Mouse (Mus musculus) MN1 (cell line): ENCODE measurements at regions not wholly inside any gene's neighbourhood (a gene's known extent, or its start where the extent isn't known, plus 50 kb on each side); places are given as distances from the start of the nearest gene placed in this dataset.
"Not testable (repeated sequence)": the region's sequence is repeated elsewhere in the genome, so short reads cannot be mapped to it uniquely, and the experiment has no call there.

ENCODE experiments used
- DNase-seq: peaks from one replicate; pipeline ENCODE4 v3.0.0-alpha.2; 2016; ENCODE audit warnings: low spot score

DNA sequence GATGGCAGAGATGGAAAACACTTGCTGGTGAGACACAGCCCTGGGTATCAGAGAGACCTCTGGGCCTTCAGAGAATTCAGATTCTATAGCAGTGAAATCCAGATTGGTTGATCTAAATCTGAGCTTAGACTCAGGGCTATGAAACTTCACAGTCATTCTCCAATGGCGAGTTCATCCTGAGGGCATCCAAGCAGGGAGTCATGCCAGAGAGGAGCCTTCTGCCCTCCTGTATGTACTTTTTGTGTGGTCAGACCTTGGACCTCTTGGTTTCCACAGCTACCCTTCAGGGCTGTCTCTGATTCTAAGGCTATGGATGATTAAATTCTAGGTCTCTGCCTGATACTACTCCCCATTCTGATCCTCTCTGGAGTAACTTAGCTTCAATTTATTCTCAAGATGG is 122.0 kb upstream of the Mettl15 start:
- DNase-seq: no peak

DNA sequence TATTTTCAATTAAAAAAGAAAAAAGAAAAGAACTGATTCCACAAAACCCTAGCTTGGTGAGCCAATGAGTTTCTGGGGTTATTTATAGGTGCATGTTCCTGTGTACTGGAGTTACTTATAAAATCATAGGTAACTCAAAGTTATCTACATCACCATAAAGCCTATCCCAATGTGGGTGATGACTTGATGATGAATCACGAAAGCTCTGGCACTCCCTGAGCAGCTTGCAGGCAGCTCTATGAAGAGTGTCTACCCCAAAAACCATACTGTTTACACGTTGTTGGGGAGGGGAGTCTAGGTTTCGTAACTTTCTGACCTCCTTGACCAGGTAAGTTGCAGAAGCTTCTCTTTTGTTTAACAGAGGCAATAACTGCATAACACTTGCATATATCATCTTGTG is 123.7 kb upstream of the Mettl15 start:
- DNase-seq: no peak

DNA sequence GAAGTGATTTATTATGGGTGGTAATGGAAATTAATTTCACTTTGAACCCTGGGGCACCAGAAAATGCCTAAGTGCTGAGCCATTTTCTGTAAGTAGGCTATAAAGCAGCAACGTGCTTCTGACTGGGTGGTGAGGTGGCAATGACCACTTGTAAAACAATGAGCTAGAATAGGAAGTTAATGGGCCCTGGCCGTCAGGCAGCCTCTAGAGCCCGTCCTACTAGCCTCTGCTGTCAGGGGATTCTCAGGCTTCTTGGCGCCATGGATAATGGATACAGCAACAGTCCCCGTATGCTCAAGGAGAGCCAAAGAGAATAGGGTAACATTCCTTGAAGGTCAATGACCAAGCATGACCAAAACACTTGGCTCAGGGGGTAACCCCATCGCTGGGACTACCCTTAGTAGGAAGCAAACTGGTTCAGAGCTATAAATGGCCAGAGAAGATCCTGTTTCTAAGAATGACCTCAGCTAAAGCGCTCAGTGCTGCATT is 126.1 kb upstream of the Mettl15 start:
- DNase-seq: no peak

DNA sequence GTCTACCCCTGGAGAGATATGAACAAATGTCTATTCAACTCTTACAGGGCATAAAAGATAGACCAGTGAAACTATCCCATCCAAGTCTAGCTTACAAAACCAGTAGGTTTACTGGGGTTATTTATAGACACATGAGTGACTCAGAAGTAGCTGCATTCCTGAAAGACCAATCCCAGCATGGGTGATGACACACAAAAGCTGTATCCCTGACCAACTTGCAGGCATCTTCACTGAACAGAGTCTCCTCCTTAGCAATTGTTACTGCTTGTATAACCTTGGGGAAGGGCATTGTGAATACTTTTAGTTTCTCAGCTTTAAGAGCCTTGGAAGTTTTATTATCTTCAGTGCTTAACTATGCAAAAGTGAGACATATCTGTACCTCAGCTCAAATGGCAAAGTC is 139.6 kb upstream of the Mettl15 start:
- no peak for DNase-seq

DNA sequence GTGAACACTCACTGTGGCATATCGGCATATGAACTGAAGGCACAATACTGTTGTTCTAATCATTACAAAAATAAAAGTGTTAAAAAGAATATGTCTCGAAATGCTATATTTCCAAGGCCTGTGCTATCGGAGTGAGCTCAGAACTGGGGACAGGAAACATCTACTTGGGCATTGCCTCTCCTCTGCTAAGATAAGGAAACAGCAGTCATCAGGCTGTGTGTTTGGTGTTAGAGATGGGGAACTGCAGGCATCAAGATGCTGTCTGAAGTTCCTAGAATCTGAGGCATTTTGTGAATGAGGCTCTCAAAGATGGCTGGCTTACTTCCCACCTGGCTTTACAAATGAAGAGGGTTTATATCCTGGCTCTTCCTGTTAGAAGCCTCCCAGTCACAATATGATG is 150.6 kb upstream of the Mettl15 start:
- no peak for DNase-seq

DNA sequence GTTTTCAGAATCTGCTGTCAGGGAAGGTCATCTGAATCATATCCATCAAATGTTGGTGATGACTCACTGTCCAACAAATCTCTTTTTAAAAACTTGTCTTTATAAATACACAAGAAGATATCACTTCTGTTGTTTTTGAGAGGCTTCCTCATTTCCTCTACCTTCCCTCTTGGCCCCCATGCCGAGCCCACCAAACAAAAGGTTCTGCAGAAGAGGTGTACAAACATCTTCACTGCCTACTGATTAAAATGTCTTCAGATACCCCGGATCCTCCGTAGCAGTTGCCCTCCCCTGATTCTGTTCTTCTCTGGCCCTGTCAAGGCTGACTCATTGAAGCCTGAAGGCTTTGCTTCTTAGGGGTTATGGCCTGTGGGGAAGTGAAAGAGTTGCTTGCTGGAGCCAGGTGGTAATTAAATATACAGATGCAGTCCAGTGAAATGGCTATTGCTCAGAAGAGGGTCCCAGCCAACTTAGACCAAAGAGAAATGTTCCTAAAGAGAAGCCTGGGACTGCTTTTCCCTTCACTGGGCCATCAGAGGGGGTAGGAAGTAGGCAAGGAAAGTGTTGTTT is 162.1 kb upstream of the Mettl15 start:
- DNase-seq: no peak

DNA sequence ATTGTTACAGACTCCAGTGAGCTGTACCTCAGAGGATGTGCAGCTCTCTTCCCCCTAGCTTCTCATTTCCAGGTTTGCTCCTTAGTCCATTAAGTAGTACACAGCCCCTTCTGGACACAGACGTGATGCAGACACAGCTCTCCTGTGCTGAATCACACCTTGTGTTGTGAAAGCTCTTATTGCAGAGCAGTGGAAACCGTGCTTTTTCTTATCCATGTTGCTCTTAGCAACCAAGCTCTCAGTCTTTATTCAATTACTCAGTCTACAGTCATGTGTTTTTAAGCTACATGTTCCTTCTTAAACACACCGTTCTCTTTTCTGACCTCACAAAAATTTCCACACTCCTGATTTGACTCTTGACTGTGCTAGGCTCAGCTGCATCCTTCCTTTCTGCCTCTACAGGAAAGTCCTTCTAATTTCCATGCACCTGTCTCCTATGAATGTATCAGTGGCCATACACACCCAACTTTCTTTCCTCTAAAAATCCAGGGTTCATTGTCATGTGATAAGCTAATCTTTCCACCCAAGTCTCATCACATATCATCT is 163.0 kb upstream of the Mettl15 start:
- no peak for DNase-seq

DNA sequence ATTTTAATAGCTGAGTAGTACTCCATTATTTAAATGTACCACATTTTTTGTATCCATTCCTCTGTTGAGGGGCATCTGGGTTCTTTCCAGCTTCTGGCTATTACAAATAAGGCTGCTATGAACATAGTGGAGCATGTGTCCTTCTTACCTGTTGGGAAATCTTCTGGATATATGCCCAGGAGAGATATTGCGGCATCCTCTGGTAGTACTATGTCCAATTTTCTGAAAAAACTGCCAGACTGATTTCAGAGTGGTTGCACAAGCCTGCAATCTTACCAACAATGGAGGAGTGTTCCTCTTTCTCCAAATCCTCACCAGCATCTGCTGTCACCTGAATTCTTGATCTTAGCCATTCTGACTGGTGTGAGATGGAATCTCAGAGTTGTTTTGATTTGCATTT is 181.7 kb upstream of the Mettl15 start:
- DNase-seq: not testable (repeated sequence)

DNA sequence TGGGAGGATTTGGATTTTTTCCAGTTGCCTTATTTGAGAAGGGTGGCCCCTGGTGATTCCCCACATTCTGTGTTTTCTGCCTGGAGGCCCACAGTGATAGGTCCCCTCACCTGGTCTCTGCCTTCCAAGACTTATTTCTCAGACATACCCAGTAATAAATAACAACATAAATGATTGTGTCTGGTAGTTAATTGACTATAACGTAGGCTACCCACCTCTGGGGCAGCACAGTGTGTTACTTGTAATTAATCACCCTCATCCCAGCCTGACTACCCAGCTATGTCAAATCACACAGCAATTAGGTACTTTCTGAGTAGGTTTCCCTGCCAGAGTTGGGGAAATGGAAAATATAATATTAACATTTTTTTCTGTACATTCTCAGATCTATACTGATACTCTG is 190.2 kb upstream of the Bdnf start:
- DNase-seq: no peak

DNA sequence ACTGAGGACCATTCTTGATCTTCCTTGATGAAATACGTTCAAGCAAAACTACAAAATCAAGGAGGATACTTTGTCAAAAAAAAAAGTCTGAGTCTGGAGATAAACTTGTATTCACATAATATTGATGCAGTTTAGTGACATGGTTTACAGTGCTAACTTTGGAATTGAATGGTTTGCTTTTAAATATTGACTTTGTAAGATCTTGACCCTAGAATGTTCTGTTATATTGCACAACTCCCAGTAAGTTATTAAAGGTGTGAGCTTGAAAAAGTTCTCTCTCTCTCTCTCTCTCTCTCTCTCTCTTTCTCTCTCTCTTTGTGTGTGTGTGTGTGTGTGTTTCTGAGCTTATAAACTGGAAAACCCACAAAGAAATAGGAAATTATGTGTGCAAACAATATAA is 186.9 kb upstream of the Bdnf start:
- no peak for DNase-seq

DNA sequence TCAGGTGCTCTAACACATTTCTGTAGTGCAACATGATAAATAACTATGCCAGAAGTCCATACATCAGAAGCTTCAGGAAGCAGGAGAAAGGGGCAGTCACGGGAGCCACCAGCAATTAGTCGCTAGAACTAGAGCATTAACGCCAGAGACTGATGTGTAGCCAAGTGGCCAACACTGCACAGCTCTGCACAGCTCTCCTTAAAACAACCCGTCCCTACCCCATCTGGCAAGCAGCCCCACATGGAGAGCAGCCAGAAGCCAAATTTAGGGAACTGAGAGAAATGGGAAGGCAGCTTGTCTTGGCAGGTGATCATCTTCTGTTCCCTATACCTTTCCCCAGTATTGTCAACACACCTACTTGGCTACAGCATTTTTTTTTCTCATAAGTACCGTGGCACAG is 172.3 kb upstream of the Bdnf start:
- DNase-seq: no peak

DNA sequence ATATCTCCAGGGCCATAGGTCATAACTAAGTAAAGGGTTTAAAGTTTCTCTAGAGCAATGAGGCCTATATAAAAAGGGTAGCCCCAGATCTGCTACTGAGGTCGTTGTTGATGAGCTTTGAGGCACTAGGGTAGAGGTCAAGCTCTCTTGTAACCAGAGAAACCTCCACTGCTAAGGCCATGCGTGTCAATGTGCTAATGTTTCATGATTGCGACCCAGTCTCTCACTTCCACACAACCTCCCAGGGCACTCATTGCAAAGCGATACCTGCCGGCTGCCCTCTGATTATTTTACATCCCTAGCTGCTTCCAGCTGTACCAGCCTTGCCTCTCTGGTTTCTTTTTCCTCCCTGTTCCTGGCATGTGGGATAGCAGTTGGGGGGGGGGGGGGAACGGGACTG is 169.6 kb upstream of the Bdnf start:
- DNase-seq: no peak

DNA sequence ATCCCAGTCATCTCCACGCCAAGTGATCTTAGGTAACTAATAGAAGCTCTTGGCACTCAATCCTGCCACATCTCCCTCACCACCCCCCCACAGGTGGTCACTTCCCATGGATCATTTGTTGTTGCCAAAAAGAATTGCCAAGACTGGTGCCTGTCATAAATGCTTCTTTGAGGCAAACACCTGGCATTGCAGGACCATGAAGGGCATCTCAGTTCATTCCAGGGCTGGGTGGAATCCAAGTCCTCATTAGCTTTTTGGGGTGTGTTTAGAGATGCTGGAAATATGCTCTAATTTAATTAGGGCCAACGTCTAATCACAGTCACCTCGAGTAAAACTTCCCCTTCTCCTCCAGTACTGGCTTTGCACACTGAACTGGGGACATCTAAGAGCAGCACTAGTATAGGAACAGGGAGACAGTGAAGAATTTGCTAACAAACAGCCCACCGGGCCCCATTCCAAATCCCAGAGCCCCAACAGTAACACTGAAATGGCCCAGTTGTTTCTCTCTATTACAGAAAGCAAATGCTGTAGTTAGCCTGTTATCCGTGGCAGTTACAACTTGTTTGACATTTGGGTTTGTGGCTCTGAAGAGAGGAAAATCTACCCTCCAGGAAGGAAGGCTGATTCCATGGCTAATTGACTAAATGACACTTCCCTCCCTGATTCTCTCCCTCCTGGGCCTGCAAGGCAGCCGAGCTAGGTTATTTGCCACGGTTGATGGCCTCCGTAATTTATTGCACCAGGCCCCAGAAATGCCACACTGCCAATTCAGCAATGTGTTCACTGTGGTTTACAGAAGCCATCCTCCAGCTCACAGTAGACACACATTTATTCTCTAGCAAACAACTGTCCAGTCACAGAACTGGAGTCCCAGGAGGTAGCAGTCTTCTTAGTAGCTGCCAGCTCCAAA is 164.2 kb upstream of the Bdnf start:
- DNase-seq: peak; percentile 10

DNA sequence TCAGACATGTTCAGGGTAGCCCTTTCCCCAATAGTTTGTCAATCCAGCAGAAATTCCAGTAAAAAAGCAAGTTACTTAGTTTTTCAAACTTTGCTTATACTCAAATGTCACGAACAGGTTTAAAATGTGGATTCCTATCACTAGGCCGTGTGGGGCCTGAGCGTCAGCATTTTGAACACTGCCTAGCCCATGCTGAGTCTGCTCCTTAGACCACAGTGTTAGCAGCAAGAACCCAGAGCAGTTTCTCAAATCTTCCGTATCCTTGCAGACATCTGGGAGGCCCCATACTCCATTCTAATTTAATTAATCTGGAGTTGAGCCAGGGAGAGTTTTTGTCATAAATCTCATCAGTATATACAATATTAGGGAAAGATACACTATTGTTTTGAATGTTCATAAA is 163.4 kb upstream of the Bdnf start:
- DNase-seq: no peak

DNA sequence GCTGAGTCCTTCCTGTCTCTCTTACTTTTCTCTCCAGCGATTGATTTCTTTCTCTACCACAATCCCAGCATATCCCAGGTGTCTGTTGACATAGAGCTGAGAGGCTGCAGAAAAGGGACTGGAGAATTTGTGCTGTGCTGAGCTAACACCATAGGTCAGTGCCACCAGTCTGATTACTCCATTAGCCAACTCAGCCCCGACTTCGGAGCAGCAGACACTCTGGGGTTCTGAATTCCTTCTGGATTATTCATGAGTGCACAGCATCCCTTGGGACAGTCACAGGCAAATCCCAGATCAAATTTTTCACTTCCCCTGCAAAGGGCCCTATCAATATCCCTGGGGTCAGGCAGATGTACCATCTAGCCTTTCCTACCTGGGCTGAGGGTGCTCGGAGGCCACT is 155.2 kb upstream of the Bdnf start:
- DNase-seq: no peak

DNA sequence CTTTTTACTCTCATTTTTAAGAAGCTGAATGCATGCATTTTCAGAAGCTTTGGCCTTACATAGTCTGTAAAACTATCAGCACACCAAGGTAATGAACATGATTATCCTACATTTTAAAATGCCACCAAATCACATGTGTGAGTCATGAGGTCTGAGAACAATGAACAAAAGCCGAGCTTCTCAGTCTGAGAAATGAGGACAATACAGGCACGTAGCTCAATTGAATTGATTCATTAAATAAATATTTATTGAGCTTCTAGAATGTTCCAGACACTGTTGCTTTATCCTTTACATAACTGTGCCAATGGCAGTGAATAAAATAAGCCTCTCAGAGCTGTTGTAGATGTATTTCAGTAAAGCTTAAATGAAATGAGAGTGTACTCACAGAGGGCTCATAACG is 154.0 kb upstream of the Bdnf start:
- no peak for DNase-seq

DNA sequence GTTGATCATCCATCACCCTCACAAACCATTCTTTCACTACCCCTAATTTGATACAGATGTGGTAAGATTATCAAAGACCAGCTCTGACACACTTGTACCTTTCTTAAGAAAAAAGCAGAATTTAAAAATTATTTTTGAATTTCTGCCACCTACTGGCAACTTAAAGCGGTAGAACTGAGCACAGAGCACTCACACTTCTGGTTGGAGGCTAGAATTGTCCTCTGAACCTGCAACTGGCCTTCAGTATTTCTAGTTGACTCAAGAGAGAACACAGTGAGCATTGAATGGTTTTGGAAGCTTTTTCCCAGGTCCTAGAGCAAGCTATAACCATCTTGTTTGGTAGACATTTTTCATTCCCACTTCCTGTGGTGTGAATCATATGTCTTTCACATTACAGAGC is 135.0 kb upstream of the Bdnf start:
- DNase-seq: no peak

DNA sequence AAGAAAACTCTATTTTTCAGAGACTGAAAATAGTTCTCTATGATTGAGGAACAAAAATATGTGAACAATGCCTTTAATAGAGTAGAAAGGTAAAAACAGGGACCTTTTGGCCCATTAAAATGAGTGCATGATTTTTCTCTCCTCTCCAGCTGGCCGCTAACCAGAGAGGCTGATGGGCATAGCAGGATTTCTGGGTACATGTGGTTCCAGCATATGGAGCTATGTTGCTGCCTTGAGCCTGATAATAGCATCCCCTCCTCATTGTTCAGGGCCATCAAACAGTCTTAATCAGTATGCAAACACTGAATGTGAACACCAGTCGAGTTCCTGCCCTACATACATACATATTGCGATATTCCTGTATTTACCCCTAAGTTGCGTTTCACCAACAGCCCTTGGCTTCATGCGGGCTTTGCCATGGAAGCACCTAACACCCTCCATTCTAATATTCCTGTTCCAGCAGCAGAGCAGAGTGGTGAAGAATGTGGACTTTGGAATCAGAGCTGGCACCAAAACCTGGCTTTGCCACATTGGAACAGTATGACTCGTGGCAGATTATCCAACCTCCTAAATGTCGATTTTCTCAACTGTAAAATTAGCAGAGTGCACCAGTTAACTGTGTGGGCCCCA is 127.9 kb upstream of the Bdnf start:
- DNase-seq: no peak

DNA sequence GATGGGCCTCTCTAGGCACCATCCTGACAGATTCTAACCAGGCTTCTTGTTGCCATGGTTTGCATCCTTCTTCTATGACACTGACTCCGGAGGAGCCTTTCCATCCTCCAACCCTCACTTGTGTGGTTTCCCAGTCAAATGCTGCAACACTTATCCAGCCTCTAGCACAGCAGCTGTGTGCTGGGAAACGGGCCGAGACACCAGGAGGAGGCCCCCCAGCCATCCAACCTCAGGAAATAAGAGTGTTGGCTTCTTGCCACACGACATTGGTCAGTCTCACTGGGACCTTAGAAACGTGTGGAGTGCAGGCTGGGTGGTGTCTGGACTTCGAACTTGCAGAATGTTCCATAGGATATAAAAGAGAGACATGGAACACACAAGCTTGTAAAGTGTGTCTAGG is 119.9 kb upstream of the Bdnf start:
- no peak for DNase-seq

DNA sequence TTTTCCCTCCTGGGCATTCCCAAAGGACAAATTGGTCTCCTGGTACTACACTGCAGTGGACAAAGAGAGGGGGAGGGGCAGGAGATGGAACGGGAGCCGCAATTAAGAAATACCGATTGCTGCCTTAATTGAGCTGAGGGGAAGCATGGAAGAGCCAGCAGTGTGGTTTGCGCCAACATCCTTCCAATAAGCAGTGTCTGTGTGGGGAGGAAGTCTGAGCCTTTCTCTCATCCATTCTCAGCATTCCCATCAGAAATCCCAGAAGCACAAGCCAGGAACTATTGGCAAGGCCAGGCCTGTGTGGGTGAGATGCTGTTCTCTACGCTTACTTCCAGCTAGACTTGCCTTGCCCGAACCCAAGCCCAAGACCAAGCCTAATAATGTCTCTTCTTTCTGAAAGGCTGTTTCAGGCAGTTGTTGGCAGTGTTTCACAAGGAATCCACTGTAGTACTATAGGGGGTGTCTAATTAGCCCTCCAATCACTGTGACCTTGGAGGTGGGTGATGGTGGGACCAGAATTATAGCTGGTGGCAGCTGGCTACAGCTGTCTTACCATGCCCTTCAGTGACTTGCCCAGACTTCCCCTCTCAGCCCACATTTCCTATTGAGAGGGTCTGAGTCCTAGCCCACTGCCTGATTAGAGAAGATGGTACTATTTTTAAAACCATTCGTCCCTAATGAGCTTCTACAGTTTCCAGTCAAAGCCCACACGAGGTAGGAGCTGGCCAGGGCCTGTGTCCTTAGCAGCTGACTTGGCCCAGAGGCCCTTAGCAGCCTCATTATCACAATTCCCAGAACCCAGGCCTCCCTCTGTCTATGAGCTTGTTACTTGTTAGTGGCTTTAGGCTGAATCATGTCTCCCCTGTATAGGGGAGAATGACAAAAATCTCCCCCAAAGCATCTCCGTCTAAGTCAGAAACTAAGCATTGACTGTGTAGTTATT is 115.1 kb upstream of the Bdnf start:
- no peak for DNase-seq

DNA sequence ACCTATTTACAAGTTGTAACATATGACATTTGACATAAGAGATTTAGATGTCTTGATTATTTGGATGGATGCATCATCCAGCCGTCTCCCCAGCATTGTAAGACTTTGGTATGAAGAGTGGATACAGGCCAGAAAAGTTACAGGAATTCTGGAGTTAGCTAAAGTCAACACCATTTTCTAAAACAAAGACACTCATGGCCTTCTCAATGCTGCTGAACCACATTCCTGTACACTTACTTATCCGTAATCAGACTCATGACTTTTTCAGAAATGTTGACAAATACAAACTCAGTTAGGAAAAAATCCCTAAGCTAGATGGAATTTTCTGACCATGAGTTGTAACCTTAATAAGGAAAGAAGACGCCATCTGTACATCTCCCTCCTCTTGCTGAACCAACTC is 111.5 kb upstream of the Bdnf start:
- DNase-seq: no peak

DNA sequence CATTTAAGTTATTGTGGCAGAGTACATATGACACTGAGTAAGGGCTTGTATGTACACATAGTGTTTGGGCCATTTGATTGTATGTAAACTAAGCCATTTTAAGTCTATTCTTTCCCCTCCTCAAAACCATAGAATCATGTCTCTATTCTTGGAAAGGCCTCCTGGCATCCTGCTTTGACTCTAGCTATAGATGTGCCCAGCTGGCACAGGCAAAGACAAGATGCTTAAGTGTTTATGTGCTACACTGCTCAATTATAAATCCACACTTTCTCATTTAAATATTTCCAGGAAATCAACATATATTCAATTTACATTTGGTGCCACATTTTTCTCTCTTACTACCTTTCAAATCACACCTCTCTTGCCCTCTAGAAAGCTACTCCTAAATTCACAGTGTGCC is 97.6 kb upstream of the Bdnf start:
- no peak for DNase-seq
